Comparison of ENCODE assay signal across 8 mouse cellular contexts in the genomic region with DNA sequence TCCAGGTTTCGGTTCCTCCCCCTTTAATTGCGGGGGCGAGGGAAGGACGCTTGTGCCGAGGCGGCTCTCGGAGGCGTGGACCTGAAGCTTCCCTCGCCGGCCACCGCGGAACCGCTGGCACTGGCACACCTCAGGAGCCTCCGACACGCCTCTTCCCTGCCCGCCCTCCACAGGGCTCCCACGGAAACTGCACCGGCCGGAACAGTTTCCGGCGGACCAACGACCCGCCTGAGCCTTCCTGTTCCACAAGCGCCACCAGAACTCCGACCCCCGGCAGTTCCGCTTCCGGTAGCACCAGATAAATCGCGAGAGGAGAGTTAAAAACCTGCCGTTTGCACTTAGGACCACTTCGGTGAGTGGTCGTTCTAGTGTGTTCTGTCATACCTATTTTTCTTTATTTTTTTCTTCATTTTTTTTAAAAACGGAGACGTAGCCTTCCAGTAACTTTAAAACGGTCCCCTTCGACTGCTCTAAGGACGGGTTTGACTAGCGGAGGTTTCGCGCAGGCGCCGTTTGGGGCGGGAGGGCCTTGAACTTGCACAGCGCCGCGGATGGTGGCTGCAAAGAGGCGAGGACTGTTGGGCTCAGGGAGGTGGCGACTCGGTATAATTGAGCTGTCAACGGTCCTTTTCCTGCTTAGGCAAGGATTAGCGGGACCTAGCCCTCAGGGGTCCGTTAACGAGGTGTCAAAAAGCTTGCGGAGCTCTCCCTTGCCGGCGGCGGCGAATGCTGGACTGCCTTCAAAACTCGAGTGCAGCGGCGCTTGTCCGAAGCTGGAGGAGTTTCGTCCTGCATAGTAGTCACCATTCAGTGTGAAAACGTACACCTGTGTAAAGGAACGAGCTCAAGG. TPM values are rescaled to one million over a fixed set of nuclear protein-coding genes. Genes with fewer than 3 reads are reported as not detected.
DNase-seq lines count a peak whose midpoint lies in the region; ATAC-seq and TF ChIP-seq lines count a peak whose summit lies in the region.

Gin1 (plus strand) TSS at position 269 of the 850 bp plus-strand sequence.
Ppip5k2 (minus strand) TSS at position 508 of the 850 bp plus-strand sequence.

- peak within 1 kb of the TSS; percentile 89 for H3K4me3 ChIP-seq in bone marrow macrophage, adult 2 months (ENCODE audit: insufficient read depth, low read length)
- H3K4me3 ChIP-seq in embryonic fibroblast, embryonic 13.5 days (ENCODE audit: insufficient read depth, low read length), result peak within 1 kb of the TSS; percentile 96
- H3K4me3 ChIP-seq in kidney, embryonic 14.5 days (ENCODE audit: low read length), result peak within 1 kb of the TSS; percentile 94
- H3K4me3 ChIP-seq in limb, embryonic 15.5 days, result peak within 1 kb of the TSS; percentile 96

- peak within 1 kb of the TSS; percentile 81 for H3K9ac ChIP-seq in kidney, embryonic 14.5 days (ENCODE audit: low read depth, low read length)
- peak within 1 kb of the TSS; percentile 81 for H3K9ac ChIP-seq in limb, embryonic 15.5 days

- ATAC-seq in kidney, embryonic 14.5 days (ENCODE audit: low FRiP score, low TSS enrichment), result peak; percentile 99
- ATAC-seq in limb, embryonic 15.5 days (ENCODE audit: insufficient number of reproducible peaks, low FRiP score, low TSS enrichment, low read depth), result peak; percentile 98

- peaks cover 8% of the 10 kb centered on the region for H3K4me1 ChIP-seq in bone marrow macrophage, adult 2 months (ENCODE audit: control insufficient read depth, insufficient read depth, low read length)
- H3K4me1 ChIP-seq in embryonic fibroblast, embryonic 13.5 days (ENCODE audit: control insufficient read depth, insufficient read depth, low read length), result no peaks in the 10 kb centered on the region
- 0 out of 2 replicates have a peak, but pooled peaks cover 6% of the 10 kb centered on the region for H3K4me1 ChIP-seq in kidney, embryonic 14.5 days (ENCODE audit: control insufficient read depth, insufficient read depth, low read length)
- peaks cover 15% of the 10 kb centered on the region; the same call in 1 of the 2 replicates for H3K4me1 ChIP-seq in limb, embryonic 15.5 days

- no peaks in the 10 kb centered on the region for H3K9me3 ChIP-seq in kidney, embryonic 14.5 days (ENCODE audit: control insufficient read depth, low read length)
- no peaks in the 10 kb centered on the region for H3K9me3 ChIP-seq in limb, embryonic 15.5 days

- 0 out of 2 replicates have a peak, but pooled peaks have one; percentile 35 for TF ChIP-seq POLR2A in bone marrow macrophage, adult 2 months (IDR thresholded peaks at IDR 0.05; ENCODE audit: borderline replicate concordance, low read depth, low read length)
- peak; percentile 88 for TF ChIP-seq POLR2A in embryonic fibroblast, embryonic 13.5 days (IDR thresholded peaks at IDR 0.05; ENCODE audit: low read depth, low read length)

- H3K36me3 ChIP-seq in kidney, embryonic 14.5 days (ENCODE audit: control insufficient read depth, insufficient read depth, low read length), result no peaks in the 10 kb centered on the region
- H3K36me3 ChIP-seq in limb, embryonic 15.5 days, result no peaks in the 10 kb centered on the region

- H3K27ac ChIP-seq in bone marrow macrophage, adult 2 months (ENCODE audit: insufficient read depth, low read depth, low read length), result peak within 1 kb of the TSS; percentile 78
- H3K27ac ChIP-seq in embryonic fibroblast, embryonic 13.5 days (ENCODE audit: insufficient read depth, low read length), result peak within 1 kb of the TSS; percentile 66
- peak within 1 kb of the TSS; percentile 83 for H3K27ac ChIP-seq in kidney, embryonic 14.5 days (ENCODE audit: low read depth, low read length)
- H3K27ac ChIP-seq in limb, embryonic 15.5 days, result peak within 1 kb of the TSS; percentile 93

- DNase-seq in A20 (ENCODE audit: low read depth, low spot score), result peak; percentile 97
- DNase-seq in heart, adult 9 months (ENCODE audit: low spot score in 2 of 2), result peak; percentile 91 to 95
- peak; percentile 77 to 86 for DNase-seq in monocyte, adult 2 months (ENCODE audit: low read depth in 1 of 2, low spot score in 2 of 2)
- peak; percentile 92 to 93 for DNase-seq in spleen, postnatal 36 days (ENCODE audit: low spot score in 2 of 2)

- under 1% methylated on average over 55 of the region's 66 CpGs for WGBS in kidney, embryonic 14.5 days
- WGBS in limb, embryonic 15.5 days, result under 1% methylated on average over 64 of the region's 66 CpGs

- H3K4me2 ChIP-seq in kidney, embryonic 14.5 days (replicated peaks; ENCODE audit: low read depth, low read length), result peak within 1 kb of the TSS; percentile 54
- H3K4me2 ChIP-seq in limb, embryonic 15.5 days, result peak within 1 kb of the TSS; percentile 62

- TF ChIP-seq CTCF in bone marrow macrophage, adult 2 months (IDR thresholded peaks at IDR 0.05; ENCODE audit: low read depth, low read length), result no peak
- 0 out of 2 replicates have a peak, but pooled peaks have one; percentile 20 for TF ChIP-seq CTCF in embryonic fibroblast, embryonic 13.5 days (IDR thresholded peaks at IDR 0.05; ENCODE audit: borderline replicate concordance, insufficient read depth, low read length)

- H3K27me3 ChIP-seq in kidney, embryonic 14.5 days (ENCODE audit: control insufficient read depth, insufficient read depth, low read length), result no peaks in the 10 kb centered on the region
- no peaks in the 10 kb centered on the region for H3K27me3 ChIP-seq in limb, embryonic 15.5 days

RNA-seq across cellular contexts. Expression of gene Gin1, which starts in this region (rescaled TPM):
- 12.7 and 19.5 TPM in 2 replicates for polyA plus RNA-seq in bone marrow macrophage, adult 2 months (2012; ENCODE audit: insufficient read depth, insufficient read length, missing spikeins)
- 5.2 and 8.7 TPM in 2 replicates for polyA plus RNA-seq in embryonic fibroblast, embryonic 13.5 days (2011; ENCODE audit: insufficient read length, low read depth, missing spikeins)
- polyA plus RNA-seq in kidney, embryonic 14.5 days (2014; fragmentation: Nextera tagmentation; extraction: Ambion mirVana), result 20.3 and 22.6 TPM in 2 replicates
- polyA plus RNA-seq in limb, embryonic 15.5 days (2015; fragmentation: Nextera tagmentation; extraction: Ambion mirVana), result 14.7 and 15.2 TPM in 2 replicates

RNA-seq across cellular contexts. Expression of gene Ppip5k2, which starts in this region (rescaled TPM):
- 18.7 and 21.2 TPM in 2 replicates for polyA plus RNA-seq in bone marrow macrophage, adult 2 months (2012; ENCODE audit: insufficient read depth, insufficient read length, missing spikeins)
- 29.4 and 35.2 TPM in 2 replicates for polyA plus RNA-seq in embryonic fibroblast, embryonic 13.5 days (2011; ENCODE audit: insufficient read length, low read depth, missing spikeins)
- polyA plus RNA-seq in kidney, embryonic 14.5 days (2014; fragmentation: Nextera tagmentation; extraction: Ambion mirVana), result 28.4 and 48.5 TPM in 2 replicates
- 19.3 and 23.2 TPM in 2 replicates for polyA plus RNA-seq in limb, embryonic 15.5 days (2015; fragmentation: Nextera tagmentation; extraction: Ambion mirVana)

Comparison
In these comparisons a context has a peak if more than half of its experiments do, and no peak if none do; other contexts are left out.
1. Peak in every context shown above with its lines: DNase-seq, ATAC-seq, H3K4me3 ChIP-seq and H3K27ac ChIP-seq.